Mouse (Mus musculus) left cerebral cortex, postnatal 10 days (tissue): ENCODE results near the gene Capn12. TPM values are rescaled to one million over a fixed set of nuclear protein-coding genes. Genes with fewer than 3 reads are reported as not detected.

Experiments used
- DNase-seq, 2 experiments: peaks; one replicate each; pipeline ENCODE4 v3.0.0; 2021 to 2022; ENCODE audit warnings: low spot score in 2 of 2, mixed read lengths in 1 of 2; ENCODE audit errors: extremely low spot score in 1 of 2
- intact Hi-C: fragments of 180-260 bp; cut with DNase I; formaldehyde crosslinking; loops from one replicate; pipeline ENCODE4 v1.15.1; 2025
- total RNA-seq, 2 experiments: library from RNA; stranded (reverse); gene quantifications; 2 replicates each; pipeline ENCODE4 v1.2.3; 2021

Gene Capn12
- total RNA-seq: under 1 TPM; 0.53 to 0.69 TPM

DNA sequence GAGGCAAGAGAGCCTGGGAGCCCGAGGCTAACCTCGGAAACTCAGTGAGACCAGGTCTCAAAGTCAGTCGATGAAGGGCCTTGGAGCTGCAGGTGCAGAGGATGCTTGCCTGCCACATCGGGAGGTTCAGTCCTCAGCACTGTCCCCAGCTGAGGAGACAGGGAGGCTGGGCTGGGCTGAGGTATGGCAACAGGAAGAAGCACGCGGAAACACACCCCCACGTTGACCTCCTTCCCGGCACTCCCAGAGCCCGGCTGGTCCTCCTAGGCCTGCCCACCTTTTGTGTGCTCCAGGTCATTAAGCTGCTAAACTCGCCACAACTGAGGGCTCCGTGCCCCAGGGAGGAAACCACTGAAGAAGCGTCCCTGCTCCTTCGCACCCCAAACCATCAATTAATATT lies at the start of gene Capn12:
TSS of gene Capn12 (plus strand) at position 224 of the 400 bp plus-strand sequence.
- intact Hi-C loops: no loop called here
- peak in 1 of 2 experiments; percentile 35 for DNase-seq

DNA sequence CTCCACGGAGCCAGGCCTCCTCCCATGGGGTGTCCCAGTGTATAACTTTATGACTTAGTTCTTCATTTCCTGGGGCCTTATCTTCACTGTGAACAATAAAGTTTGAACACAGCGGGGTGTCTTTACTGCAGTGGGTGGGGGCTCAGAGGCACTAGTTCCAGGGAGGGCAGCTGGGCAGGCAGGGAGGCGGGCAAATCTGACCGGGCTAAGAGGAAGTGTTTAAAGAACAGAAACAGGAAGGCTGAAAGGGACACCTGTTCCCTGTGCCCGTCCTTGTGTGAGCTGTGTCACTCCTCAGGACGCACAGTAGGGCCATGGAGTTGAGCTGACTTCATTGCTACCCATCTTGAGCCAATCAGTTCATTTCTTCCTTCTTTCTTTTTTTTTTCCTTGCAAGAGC lies 49.1 kb upstream of the Capn12 start:
- no peak for DNase-seq
- intact Hi-C loops: no loop called here

DNA sequence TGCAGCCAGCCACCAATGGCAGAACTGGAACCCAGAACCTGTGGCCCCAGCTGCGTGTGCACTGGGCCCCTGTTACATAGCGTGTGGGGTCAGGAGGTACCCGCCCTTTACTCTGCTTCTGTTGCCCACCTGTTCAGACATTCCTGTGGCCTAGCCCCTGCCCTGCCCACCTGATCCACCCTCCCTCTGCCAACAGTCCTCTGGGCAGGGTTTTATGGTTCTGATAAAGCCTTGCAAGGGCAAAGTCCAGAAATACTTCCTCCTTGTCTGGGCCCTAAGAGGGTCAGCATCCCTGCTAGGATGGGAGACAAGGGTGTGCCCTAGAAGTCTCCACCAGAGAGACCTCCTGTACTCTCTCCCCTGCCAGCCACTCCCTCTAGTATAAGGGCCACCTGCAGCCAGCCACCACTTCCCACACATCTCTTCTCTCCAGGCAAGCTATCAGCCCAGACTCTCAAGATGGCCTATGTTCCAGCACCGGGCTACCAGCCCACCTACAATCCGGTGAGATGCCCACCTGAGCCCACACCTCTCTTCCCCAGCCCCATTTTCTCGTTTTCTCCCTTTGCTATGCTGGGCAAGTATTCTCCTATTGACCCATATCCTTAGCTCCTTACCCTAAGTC lies 47.4 kb upstream of the Capn12 start, which contains the start of gene Lgals4:
TSS of gene Lgals4 (plus strand) at position 132 of the 625 bp plus-strand sequence.
- DNase-seq: no peak
- intact Hi-C loops: no loop called here

DNA sequence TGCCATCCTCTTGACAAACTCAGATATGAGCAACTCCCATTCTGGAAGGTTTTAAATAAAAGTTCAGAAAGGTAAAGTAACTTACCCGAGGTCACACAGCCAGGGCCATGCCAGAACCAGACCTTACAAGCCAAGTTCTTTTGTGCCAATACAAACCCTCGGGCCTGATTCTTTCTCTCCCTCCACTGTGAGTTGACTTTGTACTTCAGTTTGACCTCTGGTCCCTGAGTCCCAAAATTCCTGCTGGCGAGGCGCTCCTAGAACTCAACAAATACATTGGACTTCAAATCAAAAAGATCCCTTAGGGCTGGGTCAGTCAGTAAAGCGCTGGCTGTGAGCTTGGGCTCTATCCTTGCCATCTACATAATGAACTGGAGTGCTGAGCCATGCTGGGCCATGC lies 44.3 kb upstream of the Capn12 start:
- no peak for DNase-seq
- intact Hi-C loops: no loop called here

DNA sequence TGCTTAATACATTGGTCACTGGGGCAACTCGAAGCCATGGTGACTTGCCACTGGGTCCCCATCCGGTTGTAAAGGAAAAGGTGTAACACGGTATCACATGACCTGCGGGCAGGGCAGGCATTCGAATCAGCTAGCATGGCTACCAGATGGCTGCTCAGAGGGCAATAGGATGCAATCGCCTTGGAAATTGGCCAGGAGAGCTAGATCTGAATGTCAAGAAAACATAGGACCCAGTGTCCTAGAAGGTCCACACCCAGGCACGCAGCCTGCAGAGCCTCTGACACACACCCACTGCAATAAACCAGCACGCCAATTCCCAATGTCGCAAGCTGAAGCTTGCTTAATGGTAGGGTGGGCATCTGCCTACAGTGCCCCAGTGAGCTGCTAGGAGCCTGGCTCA lies 42.9 kb upstream of the Capn12 start:
- intact Hi-C loops: no loop called here
- DNase-seq: no peak

DNA sequence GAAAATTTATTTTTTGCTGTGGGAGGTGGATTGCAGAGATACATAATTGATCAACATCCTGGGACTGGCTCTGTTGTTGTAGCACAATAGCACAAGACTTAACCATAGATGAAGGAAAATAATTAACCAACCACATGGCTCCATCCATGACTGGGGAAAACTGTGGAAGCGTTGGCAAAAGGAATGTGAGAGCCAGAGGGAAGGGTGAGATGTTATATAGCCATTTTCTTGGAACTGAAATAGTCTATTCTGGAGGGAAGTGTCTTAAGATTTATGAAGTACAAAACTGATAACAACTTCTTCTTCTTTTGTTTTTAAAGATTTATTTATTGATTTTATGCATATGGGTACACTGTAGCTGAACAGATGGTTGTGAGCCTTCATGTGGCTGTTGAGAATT lies 33.9 kb upstream of the Capn12 start:
- intact Hi-C loops: no loop called here

DNA sequence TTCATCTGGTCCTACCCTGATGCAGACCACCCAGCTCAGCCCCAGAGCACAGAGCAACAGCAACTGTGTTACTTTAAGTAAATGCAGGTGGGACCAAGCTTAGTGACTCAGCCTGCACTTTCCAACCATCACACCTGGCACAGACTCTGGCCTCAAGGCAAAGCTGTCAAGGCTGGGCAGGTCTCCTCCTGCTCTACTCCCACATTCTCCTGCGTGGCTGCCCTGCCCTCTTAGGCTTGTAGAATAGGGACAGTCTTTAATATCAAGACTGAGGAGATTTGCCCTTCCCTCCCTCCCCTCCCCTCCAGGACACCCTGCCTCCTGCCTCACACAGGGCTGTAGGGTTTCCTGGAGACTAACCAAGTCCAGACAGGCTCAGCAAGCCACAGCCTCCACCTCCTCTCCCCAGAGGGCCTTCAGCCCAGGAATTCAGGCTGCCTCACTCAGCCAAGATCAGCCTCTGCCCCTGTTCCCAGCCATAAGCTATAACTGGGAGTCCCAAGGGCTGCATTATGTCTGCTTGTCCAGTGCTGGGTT lies 31.5 kb upstream of the Capn12 start:
- intact Hi-C loops: no loop called here
- no peak for DNase-seq

More for the DNA sequence above, 33.9 kb upstream of the Capn12 start:
- DNase-seq: no peak

DNA sequence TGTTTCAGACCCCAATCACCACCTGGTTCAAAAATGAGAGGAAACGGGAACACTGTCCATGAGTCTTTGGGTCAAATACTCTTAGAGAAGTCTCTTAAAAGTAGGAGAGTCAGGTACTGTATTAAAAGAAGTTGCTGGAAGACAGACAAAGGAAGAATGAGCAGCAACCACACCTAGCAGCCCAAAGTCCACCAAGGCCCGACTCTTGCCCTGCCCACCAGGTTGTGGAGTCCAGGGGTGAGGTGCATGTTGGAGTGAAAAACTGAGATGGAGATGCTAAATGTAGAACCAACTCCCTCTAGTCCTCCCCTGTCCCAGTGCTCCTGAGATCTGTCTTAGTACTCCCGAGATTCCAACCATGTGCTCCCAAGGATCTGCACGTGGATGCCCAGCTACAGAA lies 30.6 kb upstream of the Capn12 start:
- intact Hi-C loops: no loop called here
- no peak for DNase-seq

DNA sequence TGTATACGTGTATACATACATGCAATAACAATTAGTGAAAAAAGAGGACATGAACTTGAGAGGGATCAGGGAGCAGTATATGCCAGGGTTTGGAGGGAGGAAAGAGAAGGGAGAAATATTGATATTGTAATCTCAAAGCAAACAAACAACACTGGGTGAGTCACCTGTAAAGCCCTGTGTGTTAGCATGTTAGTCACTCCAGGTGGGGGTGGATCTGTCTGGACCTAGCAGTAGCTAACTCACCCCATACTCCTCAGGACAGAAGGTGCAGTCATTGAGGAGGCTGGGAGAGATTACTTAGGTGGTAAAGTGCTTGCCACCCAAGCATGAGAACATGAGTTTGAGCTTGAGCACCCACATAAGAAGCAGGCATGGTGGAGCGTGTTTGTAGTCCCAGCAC lies 21.3 kb upstream of the Capn12 start:
- intact Hi-C loops: no loop called here
- no peak for DNase-seq

DNA sequence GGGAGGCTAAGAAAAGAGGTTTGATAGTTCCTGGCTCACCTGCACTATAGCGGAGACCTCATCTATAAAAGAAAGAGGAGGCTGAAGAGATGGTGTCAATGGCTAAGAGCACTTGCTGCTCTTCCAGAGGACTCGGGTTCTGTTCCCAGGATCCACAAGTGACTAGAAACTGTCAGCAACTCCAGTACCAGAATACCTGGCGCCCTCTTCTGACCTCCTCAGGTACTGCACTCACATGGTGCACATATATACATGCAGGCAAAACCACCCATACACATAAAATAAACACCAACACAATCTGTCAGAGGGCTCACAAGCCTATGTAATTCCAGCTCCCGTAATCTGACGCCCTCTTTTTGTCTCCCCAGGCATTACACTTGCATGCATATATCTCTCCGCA lies 20.3 kb upstream of the Capn12 start:
- no peak for DNase-seq
- intact Hi-C loops: no loop called here

DNA sequence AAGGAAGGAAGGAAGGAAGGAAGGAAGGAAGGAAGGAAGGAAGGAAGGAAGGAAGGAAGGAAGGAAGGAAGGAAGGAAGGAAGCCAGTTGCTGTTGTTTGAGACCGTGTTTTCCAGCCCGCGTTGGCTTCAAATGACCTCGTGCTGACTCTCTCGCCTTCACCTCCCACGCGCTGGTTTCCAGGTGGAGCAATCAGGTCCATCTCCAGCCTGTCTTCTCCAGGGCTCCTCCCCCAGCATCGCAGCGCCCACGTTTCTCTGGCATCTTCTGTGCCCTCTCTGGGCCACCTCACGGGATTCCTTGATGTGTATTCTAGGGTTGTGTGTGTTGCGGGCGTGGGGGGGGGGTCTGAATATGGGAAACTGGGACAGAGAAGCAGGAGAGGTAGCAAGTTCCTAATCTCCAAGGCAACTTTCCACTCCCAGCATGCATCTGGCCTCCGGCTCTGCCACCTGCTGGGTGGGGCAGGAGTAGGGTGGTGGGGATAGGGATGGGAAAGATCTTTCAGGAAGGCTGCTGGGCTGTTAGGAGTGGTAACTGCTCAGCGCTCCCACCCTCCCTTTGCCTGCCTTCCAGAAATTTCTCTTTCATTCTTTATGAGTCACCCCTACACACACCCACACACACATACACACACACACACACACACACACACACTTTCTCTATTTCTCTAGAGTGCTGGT lies 18.3 kb upstream of the Capn12 start:
- intact Hi-C loops: no loop called here
- peak; percentile 39 to 68 for DNase-seq

DNA sequence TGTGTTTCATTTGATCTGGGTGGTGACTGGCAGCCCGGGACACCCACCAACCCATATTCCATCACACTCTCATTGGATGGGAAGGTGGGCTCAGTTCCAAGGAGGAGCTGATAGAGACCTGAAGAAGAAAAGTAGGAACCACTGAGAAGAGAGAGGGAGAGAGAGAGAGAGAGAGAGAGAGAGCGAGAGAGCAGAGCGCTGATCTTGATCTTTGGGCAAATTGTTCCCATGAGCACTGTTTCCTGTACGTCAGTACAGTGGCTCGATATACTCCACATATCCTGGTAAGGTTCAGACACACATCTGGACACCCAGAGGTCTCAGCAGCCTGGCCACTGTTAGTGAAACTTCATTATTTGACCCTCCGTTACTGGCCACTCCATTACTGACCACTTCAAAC lies 17.7 kb upstream of the Capn12 start, which contains the start of gene Lgals7:
TSS of gene Lgals7 (plus strand) at position 314 of the 400 bp plus-strand sequence.
- intact Hi-C loops: no loop called here
- DNase-seq: no peak

DNA sequence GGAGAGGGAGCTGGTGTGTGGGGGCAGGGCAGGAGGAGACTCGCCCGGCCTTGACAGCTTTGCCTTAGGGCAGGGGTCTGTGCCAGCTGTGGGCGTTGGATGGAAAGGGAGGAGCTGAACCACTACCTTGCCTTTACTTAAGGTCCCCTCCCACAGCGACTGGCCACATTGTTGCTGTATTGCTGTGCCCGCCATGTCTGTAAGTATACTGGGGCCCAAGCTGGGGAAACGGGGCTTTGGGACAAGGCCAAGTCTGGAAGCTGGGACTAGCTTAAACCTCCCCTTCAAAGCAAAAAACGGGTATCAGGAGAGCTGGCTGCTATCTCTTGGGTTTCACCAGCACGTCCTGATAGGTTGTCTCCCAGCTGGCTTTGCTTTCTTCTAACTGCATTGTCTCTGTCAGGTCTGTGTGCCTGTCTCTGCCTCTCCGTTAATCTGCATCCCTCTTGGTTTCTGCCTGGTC lies 16.9 kb upstream of the Capn12 start:
- intact Hi-C loops: no loop called here
- DNase-seq: no peak

DNA sequence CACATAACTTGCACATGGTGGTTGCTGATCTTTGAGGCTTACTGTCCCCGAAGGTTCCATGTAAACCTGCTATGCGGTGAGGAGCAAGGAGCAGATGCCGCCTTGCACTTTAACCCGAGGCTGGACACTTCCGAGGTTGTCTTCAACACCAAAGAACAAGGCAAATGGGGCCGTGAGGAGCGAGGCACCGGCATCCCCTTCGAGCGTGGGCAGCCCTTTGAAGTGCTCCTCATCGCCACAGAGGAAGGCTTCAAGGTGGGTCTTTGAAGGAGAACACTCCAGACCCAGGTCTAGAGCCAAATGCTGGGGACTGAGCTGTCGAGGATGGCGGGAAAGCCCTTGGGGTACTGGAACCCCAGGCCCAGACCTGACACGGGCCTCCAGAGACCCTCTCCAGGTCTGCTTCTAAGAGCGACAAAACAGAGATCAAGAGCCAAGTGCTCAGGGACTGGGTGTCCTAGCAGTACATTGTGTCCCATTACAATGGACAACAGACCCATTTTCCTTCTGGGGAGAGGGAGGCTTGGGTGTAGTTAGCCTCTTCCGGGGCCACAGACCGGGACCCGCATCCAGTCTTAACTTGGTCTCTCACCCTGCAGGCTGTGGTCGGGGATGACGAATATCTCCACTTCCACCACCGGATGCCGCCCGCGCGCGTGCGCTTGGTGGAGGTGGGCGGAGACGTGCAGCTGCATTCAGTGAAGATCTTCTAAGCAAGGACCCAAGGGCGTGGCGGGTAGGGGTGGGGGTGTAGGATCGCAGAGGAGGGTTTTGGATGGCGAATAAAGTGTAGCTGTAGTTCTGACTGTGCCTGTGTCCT lies 15.5 kb upstream of the Capn12 start:
- intact Hi-C loops: loop anchor here (5.0 kb wide), 2 partner anchors 38 to 68 kb away; partner anchors contain the start of gene Ech1

DNA sequence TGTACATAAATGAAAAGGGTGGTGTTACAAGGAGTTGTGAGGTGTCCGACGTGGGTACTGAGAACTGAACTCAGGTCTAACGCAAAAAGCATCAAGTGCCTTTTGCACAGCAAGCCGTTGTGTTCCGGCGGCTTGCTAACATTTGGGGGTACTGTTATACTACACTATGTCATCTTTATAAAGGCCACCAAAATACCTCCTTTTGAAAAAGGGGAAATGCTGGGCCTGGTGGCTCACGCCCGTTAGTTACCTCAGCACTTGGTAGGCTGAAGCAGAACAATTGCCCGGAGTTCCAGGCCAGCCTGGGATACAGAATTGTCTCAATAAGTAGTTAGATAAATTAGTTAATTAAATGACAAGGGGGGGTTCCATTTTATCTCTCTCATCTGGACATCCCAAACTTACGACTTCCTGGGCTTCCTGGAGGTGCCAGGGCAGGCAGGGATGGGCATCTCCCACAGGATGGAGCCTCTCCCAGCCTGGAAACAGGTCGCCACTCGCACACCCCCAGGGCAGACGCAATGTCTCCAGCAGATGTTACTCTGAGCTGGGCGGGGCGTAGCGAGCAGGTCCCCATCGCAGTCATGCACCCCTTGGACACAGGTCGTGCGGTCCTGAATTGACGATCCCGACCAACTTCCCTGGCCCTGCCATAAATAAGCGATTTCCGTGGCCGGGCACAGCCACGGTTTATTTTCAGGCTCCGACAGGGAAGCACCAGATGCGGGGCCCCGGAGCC lies 14.3 kb upstream of the Capn12 start:
- DNase-seq: no peak
- intact Hi-C loops: loop anchor here (5.0 kb wide), 2 partner anchors 40 to 70 kb away; partner anchors contain the start of gene Ech1

More for the DNA sequence above, 15.5 kb upstream of the Capn12 start:
- DNase-seq: peak; percentile 47 to 91

DNA sequence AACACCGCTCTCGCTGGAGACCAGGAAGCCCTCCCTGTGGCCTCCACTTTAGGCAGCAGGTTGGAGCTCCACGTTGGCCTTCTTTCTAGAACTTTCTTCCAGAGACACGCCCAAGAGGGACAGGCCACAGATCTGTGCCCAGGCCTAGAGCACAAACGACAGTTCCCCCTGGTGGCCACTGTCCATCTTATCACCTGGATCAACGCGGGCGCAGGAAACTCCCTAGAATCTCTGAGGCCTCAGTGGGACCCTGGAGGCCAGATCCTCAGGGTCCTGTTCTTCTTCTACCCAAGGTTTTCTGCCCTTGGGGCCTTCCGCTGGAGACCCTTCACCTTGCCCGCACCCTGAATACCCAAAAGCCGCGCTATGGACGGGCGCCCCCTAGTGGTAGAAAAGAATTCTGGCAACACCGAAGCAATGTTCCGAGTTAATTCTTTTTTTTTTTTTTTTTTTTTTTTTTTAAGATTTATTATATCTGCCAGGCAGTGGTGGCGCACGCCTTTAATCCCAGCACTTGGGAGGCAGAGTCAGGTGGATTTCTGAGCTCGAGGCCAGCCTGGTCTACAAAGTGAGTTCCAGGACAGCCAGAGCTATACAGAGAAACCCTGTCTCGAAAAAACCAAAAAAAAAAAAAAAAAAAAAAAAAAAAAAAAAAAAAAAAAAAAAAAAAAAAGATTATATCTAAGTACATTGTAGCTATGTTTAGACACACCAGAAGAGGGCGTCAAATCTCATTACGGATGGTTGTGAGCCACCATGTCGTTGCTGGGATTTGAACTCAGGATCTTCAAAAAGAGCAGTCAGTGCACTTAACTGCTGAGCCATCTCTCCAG lies 13.5 kb upstream of the Capn12 start:
- DNase-seq: peak in 1 of 2 experiments; percentile 79
- intact Hi-C loops: loop anchor here (5.0 kb wide), 2 partner anchors 40 to 70 kb away; partner anchors contain the start of gene Ech1

DNA sequence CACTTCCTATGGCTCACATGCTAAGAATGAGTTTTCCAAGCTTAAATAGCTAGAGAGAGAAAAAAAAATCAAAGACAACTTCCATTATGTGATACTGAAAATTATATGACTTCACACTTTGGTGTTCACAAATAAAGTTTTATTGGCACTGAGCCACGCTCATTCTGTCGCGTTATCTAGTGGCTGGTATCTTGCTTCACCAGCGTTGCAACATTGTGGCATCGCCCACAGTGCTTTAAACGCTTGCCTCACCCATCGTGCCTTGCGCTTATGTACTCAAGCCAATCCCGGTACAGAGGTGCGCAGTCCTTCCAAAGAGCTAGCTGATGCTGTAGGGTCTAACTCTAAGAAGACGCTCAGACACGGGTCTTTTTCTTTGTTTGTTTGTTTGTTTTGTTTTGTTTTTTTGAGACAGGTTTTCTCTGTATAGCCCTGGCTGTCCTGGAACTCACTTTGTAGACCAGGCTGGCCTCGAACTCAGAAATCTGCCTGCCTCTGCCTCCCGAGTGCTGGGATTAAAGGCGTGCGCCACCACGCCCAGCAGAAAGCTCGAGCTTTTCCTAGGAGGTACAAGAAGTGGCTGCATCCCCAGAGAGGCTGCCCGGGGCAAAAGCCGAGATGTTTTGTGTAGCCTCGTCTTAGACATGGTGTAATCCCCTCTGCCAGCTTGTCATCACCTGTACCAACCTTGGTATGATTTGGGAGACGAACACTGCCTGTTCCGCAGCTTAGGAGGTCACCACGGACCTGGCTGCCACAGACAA lies 10.1 kb upstream of the Capn12 start:
- intact Hi-C loops: no loop called here
- peak in 1 of 2 experiments; percentile 19 for DNase-seq
